Mouse (Mus musculus) olfactory bulb, adult 2 months (tissue): ENCODE measurements around the gene Rala.

Experiments
- CTCF ChIP-seq: fragments of 200-500 bp; IDR thresholded peaks from 2 replicates; pipeline ENCODE4 v1.5.1; 2012; ENCODE audit warnings: low read depth, mild to moderate bottlenecking, low read length, moderate library complexity; ENCODE audit not compliant: insufficient read depth
- POLR2A ChIP-seq: fragments of 200-500 bp; IDR thresholded peaks from 2 replicates; pipeline ENCODE4 v1.6.1; 2012; ENCODE audit warnings: mild to moderate bottlenecking, low read depth, low read length, moderate library complexity; ENCODE audit not compliant: insufficient read depth

- no peak for TF ChIP-seq CTCF
- TF ChIP-seq POLR2A = no peak
Measured at GRCm38 (mm10) chr13:17855492-17856138, 88.4 kb downstream of the Rala start.
